Mouse (Mus musculus): Measurements from ENCODE around the gene Chpf. TPM values are rescaled to one million over a fixed set of nuclear protein-coding genes. Genes with fewer than 3 reads are reported as not detected.

The Chpf gene
- total and polyA plus RNA-seq, 2 experiments from 2014 or later, result 56.8 to 80.4 TPM

DNA sequence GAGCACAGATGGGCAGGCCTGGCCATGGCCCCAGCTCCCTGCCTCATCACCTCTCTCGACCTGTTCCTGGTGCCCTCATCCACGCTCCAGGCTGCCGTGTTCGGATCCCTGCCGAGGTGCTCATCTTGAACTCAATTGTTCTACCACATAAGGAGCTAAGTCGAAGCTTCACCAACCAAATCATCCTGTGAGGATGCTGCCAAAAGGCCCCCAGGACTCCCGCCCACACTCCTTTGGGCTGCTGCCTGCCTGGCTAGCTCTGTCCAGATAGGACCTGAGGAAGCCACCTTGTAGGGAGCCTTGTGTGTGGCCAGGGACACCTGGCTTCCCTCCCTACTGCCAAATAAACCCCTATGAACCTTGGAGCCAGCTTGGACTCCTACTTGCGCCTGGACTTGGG lies 36.3 kb downstream of the Chpf start:
- Histone ChIP-seq H3K36me3 (ENCODE audit: insufficient read depth) (peaks cover 7% of the 10 kb centered on the region), H3K9ac (no peak overlapping the region), H3K4me3 (ENCODE audit: low read depth, low read length) (no peak overlapping the region), H3K27me3 (ENCODE audit: insufficient read depth, low read length) (peaks cover 18% of the 10 kb centered on the region; the same call in 1 of the 2 replicates), H3K27ac (ENCODE audit: low read depth, low read length) (peak overlapping the region; percentile 50; the same call in 1 of the 2 replicates), H3K4me1 (ENCODE audit: insufficient read depth) (peaks cover 14% of the 10 kb centered on the region), H3K4me2 (ENCODE audit: low read depth) (no peak overlapping the region), H3K9me3 (ENCODE audit: low read length) (no peaks in the 10 kb centered on the region)
- ATAC-seq, result no peak
- TF ChIP-seq CTCF (IDR thresholded peaks at IDR 0.05; ENCODE audit: low read depth), result no peak
- DNase-seq, result no peak
- 23% methylated on average over 8 of the region's 8 CpGs for WGBS

DNA sequence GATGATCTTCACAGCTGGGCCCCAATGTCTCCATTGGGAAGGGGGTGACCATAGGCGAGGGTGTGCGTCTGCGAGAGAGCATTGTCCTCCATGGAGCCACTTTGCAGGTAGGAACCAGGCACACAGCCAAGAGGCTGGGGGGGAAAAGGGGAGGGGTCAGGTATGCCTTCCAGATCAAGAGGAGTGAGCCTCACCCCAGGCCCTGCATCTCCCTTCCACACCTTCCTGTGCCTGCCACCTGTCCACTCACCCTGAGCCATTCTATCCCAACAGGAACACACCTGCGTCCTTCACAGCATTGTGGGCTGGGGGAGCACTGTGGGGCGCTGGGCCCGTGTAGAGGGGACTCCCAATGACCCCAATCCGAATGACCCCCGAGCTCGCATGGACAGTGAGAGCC lies 36.9 kb downstream of the Chpf start:
- DNase-seq, result no peak
- H3K27me3 ChIP-seq (ENCODE audit: insufficient read depth, low read length), result peaks cover 12% of the 10 kb centered on the region; the same call in 1 of the 2 replicates
- H3K36me3 ChIP-seq (ENCODE audit: insufficient read depth), result peaks cover 7% of the 10 kb centered on the region
- peaks cover 14% of the 10 kb centered on the region for H3K4me1 ChIP-seq (ENCODE audit: insufficient read depth)
- H3K4me3 ChIP-seq (ENCODE audit: low read depth, low read length), result no peak overlapping the region
- H3K9ac ChIP-seq, result no peak overlapping the region
- no peak for ATAC-seq
- H3K9me3 ChIP-seq (ENCODE audit: low read length), result no peaks in the 10 kb centered on the region
- no peak for TF ChIP-seq CTCF (IDR thresholded peaks at IDR 0.05; ENCODE audit: low read depth)
- no peak overlapping the region for H3K27ac ChIP-seq (ENCODE audit: low read depth, low read length)
- no peak overlapping the region for H3K4me2 ChIP-seq (ENCODE audit: low read depth)
- 82% methylated on average over 9 of the region's 9 CpGs for WGBS

DNA sequence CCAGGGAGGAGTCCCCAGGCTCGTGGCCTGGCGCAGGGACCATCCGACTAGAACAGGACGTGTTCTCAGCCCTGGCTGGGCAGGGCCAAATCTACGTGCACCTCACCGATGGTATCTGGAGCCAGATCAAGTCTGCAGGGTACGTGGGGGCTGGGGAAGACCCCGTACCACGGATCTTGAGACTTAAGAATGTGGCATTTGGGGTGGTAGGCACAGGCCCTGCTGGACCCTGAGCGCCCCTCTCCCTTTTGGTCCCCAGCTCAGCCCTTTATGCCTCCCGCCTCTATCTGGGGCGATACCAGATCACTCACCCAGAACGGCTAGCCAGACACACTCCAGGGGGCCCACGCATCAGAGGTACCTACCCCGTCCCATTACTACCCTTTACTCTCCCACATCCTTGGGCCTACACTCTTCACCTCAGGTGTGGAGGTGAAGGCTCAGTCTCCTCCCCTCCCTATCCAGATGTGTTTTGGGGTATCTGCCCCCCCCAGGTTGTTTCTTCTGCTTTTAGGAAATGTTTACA lies 37.6 kb downstream of the Chpf start:
- Histone ChIP-seq H3K9me3 (ENCODE audit: low read length) (no peaks in the 10 kb centered on the region), H3K36me3 (ENCODE audit: insufficient read depth) (peaks cover 7% of the 10 kb centered on the region), H3K9ac (no peak overlapping the region), H3K27ac (ENCODE audit: low read depth, low read length) (no peak overlapping the region), H3K4me3 (ENCODE audit: low read depth, low read length) (no peak overlapping the region), H3K27me3 (ENCODE audit: insufficient read depth, low read length) (peaks cover 6% of the 10 kb centered on the region; the same call in 1 of the 2 replicates), H3K4me1 (ENCODE audit: insufficient read depth) (peaks cover 14% of the 10 kb centered on the region; the same call in 1 of the 2 replicates), H3K4me2 (ENCODE audit: low read depth) (no peak overlapping the region)
- WGBS, result 82% methylated on average over 15 of the region's 15 CpGs
- DNase-seq, result no peak
- TF ChIP-seq CTCF (IDR thresholded peaks at IDR 0.05; ENCODE audit: low read depth), result no peak
- ATAC-seq, result no peak

DNA sequence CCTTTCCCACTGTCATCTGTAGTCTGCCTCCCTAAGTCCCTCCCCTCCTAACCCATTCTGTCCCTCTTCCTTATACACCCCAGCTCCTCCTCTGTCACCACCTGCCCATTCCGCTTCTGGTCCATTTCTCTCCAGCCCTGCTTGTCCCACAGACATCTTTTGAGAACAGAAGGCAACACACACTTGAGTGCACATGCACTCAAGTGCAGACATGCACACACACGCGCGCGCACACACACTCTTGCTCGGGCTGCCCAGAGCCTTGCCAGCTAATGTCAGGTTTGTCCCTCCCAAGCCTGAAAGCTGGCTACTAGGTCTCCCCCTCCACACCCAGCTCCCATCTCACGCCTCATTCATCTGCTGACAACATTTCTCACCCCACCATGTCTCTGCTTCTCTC lies 38.4 kb downstream of the Chpf start:
- peaks cover 14% of the 10 kb centered on the region; the same call in 1 of the 2 replicates for H3K4me1 ChIP-seq (ENCODE audit: insufficient read depth)
- TF ChIP-seq CTCF (IDR thresholded peaks at IDR 0.05; ENCODE audit: low read depth), result no peak
- WGBS, result 88% methylated on average over 7 of the region's 7 CpGs

DNA sequence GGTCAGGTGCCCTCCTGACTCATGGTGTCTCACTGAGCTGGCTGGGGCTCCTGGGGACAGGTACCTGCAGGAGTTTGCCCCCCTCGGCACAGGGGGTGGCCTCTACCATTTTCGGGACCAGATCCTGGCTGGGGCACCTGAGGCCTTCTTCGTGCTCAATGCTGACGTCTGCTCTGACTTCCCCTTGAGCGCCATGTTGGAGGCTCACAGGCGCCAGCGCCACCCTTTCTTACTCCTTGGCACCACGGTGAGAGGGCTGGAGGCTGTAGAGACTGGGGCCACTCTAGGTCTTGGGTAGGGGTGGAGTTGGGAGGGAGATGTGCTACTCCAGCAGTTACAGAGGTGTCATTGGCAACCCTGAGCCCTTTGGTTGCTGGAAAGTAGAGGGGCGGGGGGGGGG lies 40.3 kb downstream of the Chpf start:
- DNase-seq (no peak), ATAC-seq (no peak)
- 78% methylated on average over 9 of the region's 9 CpGs for WGBS
- TF ChIP-seq CTCF (IDR thresholded peaks at IDR 0.05; ENCODE audit: low read depth), result no peak
- Histone ChIP-seq H3K4me1 (ENCODE audit: insufficient read depth) (no peaks in the 10 kb centered on the region; the same call in 1 of the 2 replicates), H3K9ac (no peak overlapping the region), H3K9me3 (ENCODE audit: low read length) (no peaks in the 10 kb centered on the region), H3K27me3 (ENCODE audit: insufficient read depth, low read length) (no peaks in the 10 kb centered on the region), H3K4me2 (ENCODE audit: low read depth) (no peak overlapping the region), H3K4me3 (ENCODE audit: low read depth, low read length) (no peak overlapping the region), H3K27ac (ENCODE audit: low read depth, low read length) (no peak overlapping the region), H3K36me3 (ENCODE audit: insufficient read depth) (peaks cover 7% of the 10 kb centered on the region)

More for the DNA sequence above, 38.4 kb downstream of the Chpf start:
- Histone ChIP-seq H3K27ac (ENCODE audit: low read depth, low read length) (no peak overlapping the region), H3K9me3 (ENCODE audit: low read length) (no peaks in the 10 kb centered on the region), H3K27me3 (ENCODE audit: insufficient read depth, low read length) (no peaks in the 10 kb centered on the region), H3K9ac (no peak overlapping the region), H3K4me3 (ENCODE audit: low read depth, low read length) (no peak overlapping the region), H3K36me3 (ENCODE audit: insufficient read depth) (peaks cover 7% of the 10 kb centered on the region), H3K4me2 (ENCODE audit: low read depth) (no peak overlapping the region)
- DNase-seq (no peak), ATAC-seq (no peak)

DNA sequence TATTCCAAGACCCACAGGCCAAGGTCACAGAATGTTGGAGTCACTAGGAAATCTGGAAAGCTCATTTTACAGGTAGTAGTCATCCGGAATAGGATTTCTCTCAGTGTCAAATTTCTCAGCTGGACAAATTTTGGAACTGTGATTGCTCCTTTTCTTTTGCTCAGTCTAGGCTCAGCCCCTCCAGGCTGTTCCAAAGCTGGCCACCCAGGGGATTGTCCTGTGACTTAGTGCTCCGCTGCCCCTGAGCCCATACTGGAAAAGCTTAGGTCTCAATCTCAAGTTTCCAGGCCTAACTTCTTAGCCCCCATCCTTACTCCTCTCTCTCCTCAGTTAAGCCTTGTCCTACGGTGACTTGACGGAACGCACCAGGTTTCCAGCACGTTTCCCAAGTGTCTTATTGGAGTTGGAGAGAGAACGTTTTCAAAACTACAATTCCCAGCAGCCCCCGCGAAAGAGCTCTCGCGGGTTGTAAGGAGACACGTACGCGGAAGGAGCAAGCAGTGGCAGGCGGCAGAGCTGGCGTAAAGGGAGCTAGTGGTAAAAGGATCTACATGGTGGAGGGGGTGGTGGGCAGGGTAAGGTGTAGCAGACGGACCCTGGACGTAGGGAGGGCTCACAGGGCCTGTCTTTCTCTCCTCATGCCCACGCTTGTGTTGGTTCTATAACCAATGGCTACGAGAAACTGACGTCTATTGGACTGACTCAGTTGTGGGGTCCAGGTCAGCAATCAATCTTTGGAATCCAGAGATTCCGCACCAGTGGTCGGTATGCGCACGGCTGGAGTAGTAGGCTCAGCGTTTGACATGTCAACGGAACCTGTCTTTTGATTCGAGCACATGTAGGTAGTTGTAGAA lies 43.4 kb downstream of the Chpf start, which contains the start of gene Gmppa:
TSS of gene Gmppa (plus strand) at position 456 of the 854 bp plus-strand sequence.
- Histone ChIP-seq H3K9ac (peak within 1 kb of the TSS; percentile 70), H3K9me3 (ENCODE audit: low read length) (no peaks in the 10 kb centered on the region), H3K4me3 (ENCODE audit: low read depth, low read length) (peak within 1 kb of the TSS; percentile 56), H3K4me2 (ENCODE audit: low read depth) (peak within 1 kb of the TSS; percentile 64), H3K27ac (ENCODE audit: low read depth, low read length) (peak within 1 kb of the TSS; percentile 69), H3K4me1 (ENCODE audit: insufficient read depth) (no peaks in the 10 kb centered on the region), H3K27me3 (ENCODE audit: insufficient read depth, low read length) (no peaks in the 10 kb centered on the region), H3K36me3 (ENCODE audit: insufficient read depth) (peaks cover 7% of the 10 kb centered on the region)
- WGBS, result 6% methylated on average over 28 of the region's 28 CpGs
- no peak for TF ChIP-seq CTCF (IDR thresholded peaks at IDR 0.05; ENCODE audit: low read depth)
- ATAC-seq (peak; percentile 95), DNase-seq (peak; percentile 88)
